Mouse (Mus musculus): Measurements from ENCODE around the gene Sh3bp5. TPM values are rescaled to one million over a fixed set of nuclear protein-coding genes. Genes with fewer than 3 reads are reported as not detected.
A peak's percentile ranks its signal among the peaks of the same experiment; 100 is the strongest.

Sh3bp5 gene
- polyA plus RNA-seq, 1 experiment from 2014 or later: 13.6 TPM

- ATAC-seq (ENCODE audit: low FRiP score) (no peak), DNase-seq (ENCODE audit: low spot score) (no peak)
- Histone ChIP-seq H3K4me3 (ENCODE audit: low read depth, low read length) (no peak overlapping the region), H3K36me3 (ENCODE audit: control insufficient read depth, insufficient read depth, low read length) (no peaks in the 10 kb centered on the region), H3K4me2 (replicated peaks; ENCODE audit: low read depth, low read length) (no peak overlapping the region; the same call in 1 of the 2 replicates), H3K4me1 (replicated peaks; ENCODE audit: control insufficient read depth, insufficient read depth, low read length) (no peaks in the 10 kb centered on the region), H3K27ac (ENCODE audit: low read depth, low read length) (no peak overlapping the region), H3K9me3 (ENCODE audit: control insufficient read depth, low read length) (no peaks in the 10 kb centered on the region), H3K27me3 (ENCODE audit: control insufficient read depth, insufficient read depth, low read length) (no peaks in the 10 kb centered on the region), H3K9ac (ENCODE audit: low read depth, low read length) (0 out of 2 replicates have a peak overlapping the region, but pooled peaks have one; percentile 50)
- WGBS: 88% methylated on average over 4 of the region's 4 CpGs
These were observed 112.7 kb downstream of the Sh3bp5 start for GRCm38 (mm10) chr14:31323189-31323588.

GRCm38 (mm10) chr14:31322191-31322590 is 113.7 kb downstream of the Sh3bp5 start:
- WGBS: 87% methylated on average over 3 of the region's 3 CpGs
- Histone ChIP-seq H3K27me3 (ENCODE audit: control insufficient read depth, insufficient read depth, low read length) (no peaks in the 10 kb centered on the region), H3K9ac (ENCODE audit: low read depth, low read length) (no peak overlapping the region), H3K36me3 (ENCODE audit: control insufficient read depth, insufficient read depth, low read length) (no peaks in the 10 kb centered on the region), H3K4me2 (replicated peaks; ENCODE audit: low read depth, low read length) (no peak overlapping the region), H3K4me3 (ENCODE audit: low read depth, low read length) (no peak overlapping the region), H3K27ac (ENCODE audit: low read depth, low read length) (no peak overlapping the region), H3K4me1 (replicated peaks; ENCODE audit: control insufficient read depth, insufficient read depth, low read length) (no peaks in the 10 kb centered on the region), H3K9me3 (ENCODE audit: control insufficient read depth, low read length) (no peaks in the 10 kb centered on the region)
- no peak for ATAC-seq (ENCODE audit: low FRiP score)
- DNase-seq (ENCODE audit: low spot score): no peak

GRCm38 (mm10) chr14:31321181-31321580 is 114.7 kb downstream of the Sh3bp5 start:
- H3K4me3 ChIP-seq (ENCODE audit: low read depth, low read length): no peak overlapping the region
- WGBS: 87% methylated on average over 11 of the region's 11 CpGs
- H3K27me3 ChIP-seq (ENCODE audit: control insufficient read depth, insufficient read depth, low read length): no peaks in the 10 kb centered on the region
- ATAC-seq (ENCODE audit: low FRiP score): no peak
- no peaks in the 10 kb centered on the region for H3K4me1 ChIP-seq (replicated peaks; ENCODE audit: control insufficient read depth, insufficient read depth, low read length)
- no peaks in the 10 kb centered on the region for H3K36me3 ChIP-seq (ENCODE audit: control insufficient read depth, insufficient read depth, low read length)
- no peak overlapping the region for H3K27ac ChIP-seq (ENCODE audit: low read depth, low read length)
- DNase-seq (ENCODE audit: low spot score): no peak
- H3K9ac ChIP-seq (ENCODE audit: low read depth, low read length): no peak overlapping the region
- H3K9me3 ChIP-seq (ENCODE audit: control insufficient read depth, low read length): no peaks in the 10 kb centered on the region
- H3K4me2 ChIP-seq (replicated peaks; ENCODE audit: low read depth, low read length): no peak overlapping the region

GRCm38 (mm10) chr14:31319546-31319945 is 116.3 kb downstream of the Sh3bp5 start:
- 87% methylated on average over 10 of the region's 10 CpGs for WGBS
- no peak for ATAC-seq (ENCODE audit: low FRiP score)

GRCm38 (mm10) chr14:31317754-31318153 is 118.1 kb downstream of the Sh3bp5 start:
- no peak overlapping the region for H3K4me2 ChIP-seq (replicated peaks; ENCODE audit: low read depth, low read length)
- no peak overlapping the region for H3K4me3 ChIP-seq (ENCODE audit: low read depth, low read length)
- no peaks in the 10 kb centered on the region for H3K4me1 ChIP-seq (replicated peaks; ENCODE audit: control insufficient read depth, insufficient read depth, low read length)
- DNase-seq (ENCODE audit: low spot score) (no peak), ATAC-seq (ENCODE audit: low FRiP score) (no peak)
- H3K9ac ChIP-seq (ENCODE audit: low read depth, low read length): no peak overlapping the region
- no peaks in the 10 kb centered on the region for H3K27me3 ChIP-seq (ENCODE audit: control insufficient read depth, insufficient read depth, low read length)
- WGBS: 89% methylated on average over 3 of the region's 3 CpGs
- no peaks in the 10 kb centered on the region for H3K9me3 ChIP-seq (ENCODE audit: control insufficient read depth, low read length)
- H3K36me3 ChIP-seq (ENCODE audit: control insufficient read depth, insufficient read depth, low read length): no peaks in the 10 kb centered on the region
- H3K27ac ChIP-seq (ENCODE audit: low read depth, low read length): no peak overlapping the region

More at GRCm38 (mm10) chr14:31319546-31319945, 116.3 kb downstream of the Sh3bp5 start:
- Histone ChIP-seq H3K27ac (ENCODE audit: low read depth, low read length) (no peak overlapping the region), H3K27me3 (ENCODE audit: control insufficient read depth, insufficient read depth, low read length) (no peaks in the 10 kb centered on the region), H3K4me1 (replicated peaks; ENCODE audit: control insufficient read depth, insufficient read depth, low read length) (no peaks in the 10 kb centered on the region), H3K9ac (ENCODE audit: low read depth, low read length) (no peak overlapping the region), H3K4me3 (ENCODE audit: low read depth, low read length) (no peak overlapping the region), H3K4me2 (replicated peaks; ENCODE audit: low read depth, low read length) (no peak overlapping the region), H3K9me3 (ENCODE audit: control insufficient read depth, low read length) (no peaks in the 10 kb centered on the region), H3K36me3 (ENCODE audit: control insufficient read depth, insufficient read depth, low read length) (no peaks in the 10 kb centered on the region)
- DNase-seq (ENCODE audit: low spot score): no peak

GRCm38 (mm10) chr14:31316613-31317012 is 119.3 kb downstream of the Sh3bp5 start:
- ATAC-seq (ENCODE audit: low FRiP score) (no peak), DNase-seq (ENCODE audit: low spot score) (no peak)
- WGBS: 73% methylated on average over 12 of the region's 12 CpGs
- Histone ChIP-seq H3K27ac (ENCODE audit: low read depth, low read length) (no peak overlapping the region), H3K27me3 (ENCODE audit: control insufficient read depth, insufficient read depth, low read length) (no peaks in the 10 kb centered on the region), H3K9me3 (ENCODE audit: control insufficient read depth, low read length) (no peaks in the 10 kb centered on the region), H3K4me3 (ENCODE audit: low read depth, low read length) (no peak overlapping the region), H3K4me1 (replicated peaks; ENCODE audit: control insufficient read depth, insufficient read depth, low read length) (no peaks in the 10 kb centered on the region), H3K9ac (ENCODE audit: low read depth, low read length) (no peak overlapping the region), H3K4me2 (replicated peaks; ENCODE audit: low read depth, low read length) (no peak overlapping the region), H3K36me3 (ENCODE audit: control insufficient read depth, insufficient read depth, low read length) (no peaks in the 10 kb centered on the region)

GRCm38 (mm10) chr14:31313192-31313591 is 122.7 kb downstream of the Sh3bp5 start:
- DNase-seq (ENCODE audit: low spot score) (no peak), ATAC-seq (ENCODE audit: low FRiP score) (no peak)
- no peaks in the 10 kb centered on the region for H3K36me3 ChIP-seq (ENCODE audit: control insufficient read depth, insufficient read depth, low read length)
- H3K27ac ChIP-seq (ENCODE audit: low read depth, low read length): no peak overlapping the region
- no peaks in the 10 kb centered on the region for H3K9me3 ChIP-seq (ENCODE audit: control insufficient read depth, low read length)
- no peak overlapping the region for H3K9ac ChIP-seq (ENCODE audit: low read depth, low read length)
- no peaks in the 10 kb centered on the region for H3K27me3 ChIP-seq (ENCODE audit: control insufficient read depth, insufficient read depth, low read length)
- no peaks in the 10 kb centered on the region for H3K4me1 ChIP-seq (replicated peaks; ENCODE audit: control insufficient read depth, insufficient read depth, low read length)
- no peak overlapping the region for H3K4me2 ChIP-seq (replicated peaks; ENCODE audit: low read depth, low read length)
- no peak overlapping the region for H3K4me3 ChIP-seq (ENCODE audit: low read depth, low read length)
- 62% methylated on average over 3 of the region's 3 CpGs for WGBS

Other genes starting within 250 kb of the Sh3bp5 start
- gene Tnnc1, start 227.8 kb downstream of the Sh3bp5 start, polyA plus RNA-seq (2014; fragmentation: Nextera tagmentation; extraction: Ambion mirVana): 8.9 and 17.2 TPM in 2 replicates
- gene Nisch, start 219.1 kb downstream of the Sh3bp5 start, polyA plus RNA-seq (2014; fragmentation: Nextera tagmentation; extraction: Ambion mirVana): 251 and 305 TPM in 2 replicates
- gene Sema3g, start 218.2 kb downstream of the Sh3bp5 start, polyA plus RNA-seq (2014; fragmentation: Nextera tagmentation; extraction: Ambion mirVana): 0.42 and 0.51 TPM in 2 replicates
- 13.9 and 14.0 TPM in 2 replicates for gene Phf7, start 184.8 kb downstream of the Sh3bp5 start, polyA plus RNA-seq (2014; fragmentation: Nextera tagmentation; extraction: Ambion mirVana)
- 78.7 and 93.1 TPM in 2 replicates for gene Bap1, start 184.6 kb downstream of the Sh3bp5 start, polyA plus RNA-seq (2014; fragmentation: Nextera tagmentation; extraction: Ambion mirVana)
- 5.9 and 6.1 TPM in 2 replicates for gene Dnah1, start 112.2 kb downstream of the Sh3bp5 start, polyA plus RNA-seq (2014; fragmentation: Nextera tagmentation; extraction: Ambion mirVana)
- 45.2 and 46.3 TPM in 2 replicates for gene Capn7, start 99.4 kb downstream of the Sh3bp5 start, polyA plus RNA-seq (2014; fragmentation: Nextera tagmentation; extraction: Ambion mirVana)
- gene Eaf1, start 58.3 kb upstream of the Sh3bp5 start, polyA plus RNA-seq (2014; fragmentation: Nextera tagmentation; extraction: Ambion mirVana): 15.9 and 17.0 TPM in 2 replicates
- 86.9 and 87.1 TPM in 2 replicates for gene Mettl6, start 59.0 kb upstream of the Sh3bp5 start, polyA plus RNA-seq (2014; fragmentation: Nextera tagmentation; extraction: Ambion mirVana)
- 0.27 TPM in 1 of 2 replicates, not detected in the other for gene Colq, start 155.3 kb upstream of the Sh3bp5 start, polyA plus RNA-seq (2014; fragmentation: Nextera tagmentation; extraction: Ambion mirVana)
- 0.42 and 1.1 TPM in 2 replicates for gene Gm49387, start 204.8 kb upstream of the Sh3bp5 start, polyA plus RNA-seq (2014; fragmentation: Nextera tagmentation; extraction: Ambion mirVana)
- gene Btd, start 204.9 kb upstream of the Sh3bp5 start, polyA plus RNA-seq (2014; fragmentation: Nextera tagmentation; extraction: Ambion mirVana): 17.5 and 18.4 TPM in 2 replicates
- 9.4 and 12.3 TPM in 2 replicates for gene Hacl1, start 205.2 kb upstream of the Sh3bp5 start, polyA plus RNA-seq (2014; fragmentation: Nextera tagmentation; extraction: Ambion mirVana)

Data from hindbrain, embryonic 11.5 days (tissue).